Mouse (Mus musculus) ES-CJ7 (cell line): ENCODE measurements at regions not wholly inside any gene's neighbourhood (a gene's known extent, or its start where the extent isn't known, plus 50 kb on each side); places are given as distances from the start of the nearest gene placed in this dataset.
A peak's percentile ranks its signal among the peaks of the same experiment; 100 is the strongest.

ENCODE experiments used
- DNase-seq: peaks from one replicate; pipeline ENCODE4 v3.0.0; 2011; ENCODE audit warnings: low read depth, low spot score

- DNase-seq: no peak
Observed at GRCm38 (mm10) chr3:34232329-34233250, 151.5 kb upstream of the Dnajc19 start.

- peak; percentile 11 for DNase-seq
Observed at GRCm38 (mm10) chr3:34231593-34232328, 150.6 kb upstream of the Dnajc19 start.

GRCm38 (mm10) chr3:34222291-34222690 is 141.2 kb upstream of the Dnajc19 start:
- no peak for DNase-seq

- DNase-seq: no peak
Observed at GRCm38 (mm10) chr3:34219741-34220310, 138.7 kb upstream of the Dnajc19 start.

- no peak for DNase-seq
Observed at GRCm38 (mm10) chr3:34219096-34219495, 138.0 kb upstream of the Dnajc19 start.

GRCm38 (mm10) chr3:34217911-34218310 is 136.8 kb upstream of the Dnajc19 start:
- DNase-seq: no peak

GRCm38 (mm10) chr3:34214233-34214632 is 133.1 kb upstream of the Dnajc19 start:
- DNase-seq: no peak

- DNase-seq: no peak
Observed at GRCm38 (mm10) chr3:34206454-34206853, 125.3 kb upstream of the Dnajc19 start.

- peak; percentile 46 for DNase-seq
Observed at GRCm38 (mm10) chr3:34198228-34198627, 117.1 kb upstream of the Dnajc19 start.

- DNase-seq: no peak
Observed at GRCm38 (mm10) chr3:34197163-34197455, 116.0 kb upstream of the Dnajc19 start.

GRCm38 (mm10) chr3:34196451-34197162 is 115.5 kb upstream of the Dnajc19 start:
- no peak for DNase-seq

GRCm38 (mm10) chr3:34195729-34196450 is 114.8 kb upstream of the Dnajc19 start:
- no peak for DNase-seq

GRCm38 (mm10) chr3:34173416-34174097 is 92.4 kb upstream of the Dnajc19 start:
- no peak for DNase-seq

- no peak for DNase-seq
Observed at GRCm38 (mm10) chr3:34172899-34173298, 91.8 kb upstream of the Dnajc19 start.

- DNase-seq: no peak
Observed at GRCm38 (mm10) chr3:34171893-34172292, 90.8 kb upstream of the Dnajc19 start.

GRCm38 (mm10) chr3:34168087-34168486 is 87.0 kb upstream of the Dnajc19 start:
- no peak for DNase-seq

- peak; percentile 60 for DNase-seq
Observed at GRCm38 (mm10) chr3:34150036-34150435, 68.9 kb upstream of the Dnajc19 start.

- DNase-seq: no peak
Observed at GRCm38 (mm10) chr3:34143652-34144051, 62.5 kb upstream of the Dnajc19 start.

- no peak for DNase-seq
Observed at GRCm38 (mm10) chr3:34139227-34139626, 58.1 kb upstream of the Dnajc19 start.

GRCm38 (mm10) chr3:34137984-34138383 is 56.9 kb upstream of the Dnajc19 start:
- DNase-seq: no peak

- no peak for DNase-seq
Observed at GRCm38 (mm10) chr3:34136385-34136784, 55.3 kb upstream of the Dnajc19 start.
